Comparison of ENCODE assay signal across 22 mouse cellular contexts in genomic region chr1:153842121-153842740, GRCm38 (mm10). TPM values are rescaled to one million over a fixed set of nuclear protein-coding genes. Genes with fewer than 3 reads are reported as not detected.
DNase-seq lines count a peak whose midpoint lies in the region; ATAC-seq lines count a peak whose summit lies in the region.
"Had no signal": no experiment of that assay in that cellular context is flagged by ENCODE, and none has a peak within 500 bp of the region (broad histone marks: within the 10 kb centered on the region; RNA-seq: fewer than 3 reads in every experiment).

No protein-coding gene starts in this region.

- H3K9ac ChIP-seq in kidney, embryonic 15.5 days, result no peak overlapping the region
- H3K9ac ChIP-seq: heart, embryonic 15.5 days; hindbrain, embryonic 13.5 days; intestine, embryonic 15.5 days; lung, embryonic 14.5 days had no signal

- H3K27me3 ChIP-seq in kidney, embryonic 15.5 days, result no peaks in the 10 kb centered on the region
- H3K27me3 ChIP-seq: heart, embryonic 15.5 days; hindbrain, embryonic 13.5 days; intestine, embryonic 15.5 days had no signal

- no peaks in the 10 kb centered on the region for H3K4me1 ChIP-seq in kidney, embryonic 15.5 days
- H3K4me1 ChIP-seq: heart, embryonic 15.5 days; hindbrain, embryonic 13.5 days; intestine, embryonic 15.5 days had no signal

- no peak overlapping the region for H3K4me2 ChIP-seq in kidney, embryonic 15.5 days
- H3K4me2 ChIP-seq: heart, embryonic 15.5 days; hindbrain, embryonic 13.5 days; intestine, embryonic 15.5 days; liver, embryonic 11.5 days; lung, embryonic 14.5 days had no signal

- WGBS in kidney, embryonic 15.5 days, result 86% methylated on average over 11 of the region's 11 CpGs

- intact Hi-C loops in gastrocnemius, postnatal 14 days (cut with DNase I; ENCODE audit: low total_unique reads), result no loop called here

- no peak overlapping the region for H3K4me3 ChIP-seq in kidney, embryonic 15.5 days (replicated peaks)
- H3K4me3 ChIP-seq: heart, embryonic 15.5 days; hindbrain, embryonic 13.5 days; intestine, embryonic 15.5 days had no signal

- no peak overlapping the region for H3K27ac ChIP-seq in kidney, embryonic 15.5 days
- H3K27ac ChIP-seq: heart, embryonic 15.5 days; hindbrain, embryonic 13.5 days; intestine, embryonic 15.5 days; macrophage; stomach, postnatal 0 days had no signal

- H3K9me3 ChIP-seq in kidney, embryonic 15.5 days (replicated peaks), result no peaks in the 10 kb centered on the region
- H3K9me3 ChIP-seq: heart, embryonic 15.5 days; hindbrain, embryonic 13.5 days; intestine, embryonic 15.5 days had no signal

- no peaks in the 10 kb centered on the region for H3K36me3 ChIP-seq in kidney, embryonic 15.5 days
- H3K36me3 ChIP-seq: heart, embryonic 15.5 days; hindbrain, embryonic 13.5 days; intestine, embryonic 15.5 days had no signal

- ATAC-seq in megakaryocyte, adult 5-6 weeks (ENCODE audit: poor library complexity, severe bottlenecking), result 0 out of 2 replicates have a peak, but pooled peaks have one; percentile 33
- no peak for ATAC-seq in kidney, embryonic 15.5 days (replicated peaks; ENCODE audit: low FRiP score)
- ATAC-seq: forebrain, embryonic 16.5 days; intestine, embryonic 15.5 days had no signal

- DNase-seq in gastrocnemius, postnatal 14 days, result peak; percentile 20
- no peak for DNase-seq in gastrocnemius, adult 8-10 months (ENCODE audit: low spot score in 2 of 2)
- DNase-seq in right cerebral cortex, postnatal 25 days, result peak; percentile 15
- no peak for DNase-seq in right cerebral cortex, postnatal 14 days
- peak; percentile 73 for DNase-seq in thymus, postnatal 4 days
- no peak for DNase-seq in adrenal gland, postnatal 14 days
- DNase-seq: adrenal gland, adult 2 months; cerebellum, postnatal 10 days; kidney, postnatal 10 days; lung, embryonic 14.5 days; midbrain, embryonic 14.5 days had no signal

RNA-seq across cellular contexts. Expression of gene Rgsl1, which starts 1.7 kb away (rescaled TPM):
- total RNA-seq in gastrocnemius, postnatal 14 days (2021), result not detected
- under 1 TPM in 1 of 4 experiments, not detected in 3; 0.09 TPM for total RNA-seq in gastrocnemius, adult 8-10 months (2022)
- not detected in 2 replicates for total RNA-seq in megakaryocyte, adult 5-6 weeks (2015)
- total RNA-seq in megakaryocyte, adult 5-6 weeks (2017), result not detected in 2 replicates
- polyA plus RNA-seq in kidney, embryonic 15.5 days (2015; fragmentation: Nextera tagmentation; extraction: Ambion mirVana), result not detected in 2 replicates
- total RNA-seq in adrenal gland, postnatal 14 days (2021), result 0.30 TPM in 1 of 2 replicates, not detected in the other
- polyA plus RNA-seq: heart, embryonic 15.5 days; intestine, embryonic 15.5 days; lung, embryonic 14.5 days; spleen, adult 2 months had no signal

RNA-seq across cellular contexts. Expression of gene Teddm1b, which starts 31.9 kb away (rescaled TPM):
- total RNA-seq in gastrocnemius, postnatal 14 days (2021), result not detected
- total RNA-seq in gastrocnemius, adult 8-10 months (2022), result not detected
- total RNA-seq in megakaryocyte, adult 5-6 weeks (2015), result 0.09 TPM in 1 of 2 replicates, not detected in the other
- total RNA-seq in megakaryocyte, adult 5-6 weeks (2017), result 0.18 TPM in 1 of 2 replicates, not detected in the other
- 0.37 and 0.47 TPM in 2 replicates for polyA plus RNA-seq in kidney, embryonic 15.5 days (2015; fragmentation: Nextera tagmentation; extraction: Ambion mirVana)
- total RNA-seq in adrenal gland, postnatal 14 days (2021), result not detected in 2 replicates
- total RNA-seq: adrenal gland, adult 2 months; left cerebral cortex, postnatal 14 days had no signal
- polyA plus RNA-seq: adrenal gland, adult 2 months; macrophage; spleen, adult 2 months had no signal

RNA-seq across cellular contexts. Expression of gene Teddm1a, which starts 49.3 kb away (rescaled TPM):
- total RNA-seq in gastrocnemius, postnatal 14 days (2021), result not detected
- total RNA-seq in gastrocnemius, adult 8-10 months (2022), result not detected
- not detected in 2 replicates for total RNA-seq in megakaryocyte, adult 5-6 weeks (2015)
- not detected in 2 replicates for total RNA-seq in megakaryocyte, adult 5-6 weeks (2017)
- polyA plus RNA-seq in kidney, embryonic 15.5 days (2015; fragmentation: Nextera tagmentation; extraction: Ambion mirVana), result not detected in 2 replicates
- total RNA-seq in adrenal gland, postnatal 14 days (2021), result not detected in 2 replicates
- total RNA-seq: adrenal gland, adult 2 months; left cerebral cortex, postnatal 14 days had no signal
- polyA plus RNA-seq: adrenal gland, adult 2 months; heart, embryonic 15.5 days; hindbrain, embryonic 13.5 days; intestine, embryonic 15.5 days; liver, embryonic 11.5 days; lung, embryonic 14.5 days; macrophage; midbrain, embryonic 14.5 days; spleen, adult 2 months; stomach, postnatal 0 days had no signal

RNA-seq across cellular contexts. Expression of gene Glul, which starts 57.5 kb away (rescaled TPM):
- 100 to 1,000 TPM; 120 to 371 TPM for total RNA-seq in gastrocnemius, postnatal 14 days (2021)
- total RNA-seq in gastrocnemius, adult 8-10 months (2022), result 100 to 1,000 TPM; 294 to 919 (median 442) TPM
- 58.1 and 63.4 TPM in 2 replicates for total RNA-seq in megakaryocyte, adult 5-6 weeks (2015)
- total RNA-seq in megakaryocyte, adult 5-6 weeks (2017), result 79.0 and 91.0 TPM in 2 replicates
- 130 and 142 TPM in 2 replicates for polyA plus RNA-seq in kidney, embryonic 15.5 days (2015; fragmentation: Nextera tagmentation; extraction: Ambion mirVana)
- total RNA-seq in adrenal gland, postnatal 14 days (2021), result 950 and 1,478 TPM in 2 replicates

RNA-seq across cellular contexts. Expression of gene Teddm2, which starts 57.8 kb away (rescaled TPM):
- total RNA-seq in gastrocnemius, postnatal 14 days (2021), result 1 to 10 TPM in 1 of 2 experiments, under 1 TPM in 1; 0.70 to 1.4 TPM
- total RNA-seq in gastrocnemius, adult 8-10 months (2022), result 1 to 10 TPM; 1.7 to 2.9 (median 2.4) TPM
- total RNA-seq in megakaryocyte, adult 5-6 weeks (2015), result 0.55 and 0.56 TPM in 2 replicates
- 0.04 and 0.41 TPM in 2 replicates for total RNA-seq in megakaryocyte, adult 5-6 weeks (2017)
- polyA plus RNA-seq in kidney, embryonic 15.5 days (2015; fragmentation: Nextera tagmentation; extraction: Ambion mirVana), result 0.45 and 0.62 TPM in 2 replicates
- 0.26 and 0.53 TPM in 2 replicates for total RNA-seq in adrenal gland, postnatal 14 days (2021)

Comparison
In these comparisons a context has a peak if more than half of its experiments do, and no peak if none do; other contexts are left out.
1. DNase-seq: peak in gastrocnemius, postnatal 14 days (single experiment), right cerebral cortex, postnatal 25 days (single experiment) and thymus, postnatal 4 days (single experiment); none in gastrocnemius, adult 8-10 months (0 of 2), right cerebral cortex, postnatal 14 days (single experiment) and adrenal gland, postnatal 14 days (single experiment).